Mouse (Mus musculus): ENCODE data around the gene F2r.

- TF ChIP-seq CTCF (IDR thresholded peaks at IDR 0.05; ENCODE audit: control insufficient read depth, insufficient read depth, low read length), result no peak
- no peak for TF ChIP-seq POLR2A (IDR thresholded peaks at IDR 0.05; ENCODE audit: borderline replicate concordance, control insufficient read depth, low read depth, low read length)
These were observed 21.2 kb upstream of the F2r start for GRCm38 (mm10) chr13:95639336-95640116.
